Mouse (Mus musculus): Measurements from ENCODE around the gene Polr1b.

Gene Polr1b

GRCm38 (mm10) chr2:129100784-129101310, at the start of gene Polr1b:
Gene Polr1b (plus strand): TSS chr2:129100995.
- DNase-seq (ENCODE audit: low read depth, low spot score), result peak; percentile 89

GRCm38 (mm10) chr2:129052451-129052983, 48.3 kb upstream of the Polr1b start:
- DNase-seq (ENCODE audit: low read depth, low spot score), result no peak

GRCm38 (mm10) chr2:129055741-129056140, 45.1 kb upstream of the Polr1b start:
- no peak for DNase-seq (ENCODE audit: low read depth, low spot score)

GRCm38 (mm10) chr2:129056597-129056996, 44.2 kb upstream of the Polr1b start:
- peak; percentile 17 for DNase-seq (ENCODE audit: low read depth, low spot score)

GRCm38 (mm10) chr2:129057256-129057655, 43.5 kb upstream of the Polr1b start:
- no peak for DNase-seq (ENCODE audit: low read depth, low spot score)

- DNase-seq (ENCODE audit: low read depth, low spot score), result no peak
Observed at GRCm38 (mm10) chr2:129057920-129058361, 42.9 kb upstream of the Polr1b start.

GRCm38 (mm10) chr2:129061456-129062059, 39.2 kb upstream of the Polr1b start:
- no peak for DNase-seq (ENCODE audit: low read depth, low spot score)

- DNase-seq (ENCODE audit: low read depth, low spot score), result peak; percentile 81
Observed at GRCm38 (mm10) chr2:129065437-129066282, 35.1 kb upstream of the Polr1b start, which contains the start of gene Ttl. Gene Ttl (plus strand): TSS chr2:129065942.

- DNase-seq (ENCODE audit: low read depth, low spot score), result peak; percentile 63
Observed at GRCm38 (mm10) chr2:129066326-129066725, 34.5 kb upstream of the Polr1b start.

GRCm38 (mm10) chr2:129070296-129070695, 30.5 kb upstream of the Polr1b start:
- no peak for DNase-seq (ENCODE audit: low read depth, low spot score)

- DNase-seq (ENCODE audit: low read depth, low spot score), result peak; percentile 36
Observed at GRCm38 (mm10) chr2:129078313-129078712, 22.5 kb upstream of the Polr1b start.

GRCm38 (mm10) chr2:129079194-129079593, 21.6 kb upstream of the Polr1b start:
- no peak for DNase-seq (ENCODE audit: low read depth, low spot score)

GRCm38 (mm10) chr2:129081097-129081496, 19.7 kb upstream of the Polr1b start:
- no peak for DNase-seq (ENCODE audit: low read depth, low spot score)

GRCm38 (mm10) chr2:129083514-129083913, 17.3 kb upstream of the Polr1b start:
- no peak for DNase-seq (ENCODE audit: low read depth, low spot score)

GRCm38 (mm10) chr2:129084959-129085358, 15.8 kb upstream of the Polr1b start:
- DNase-seq (ENCODE audit: low read depth, low spot score), result peak; percentile 37

- DNase-seq (ENCODE audit: low read depth, low spot score), result no peak
Observed at GRCm38 (mm10) chr2:129087520-129087919, 13.3 kb upstream of the Polr1b start.

GRCm38 (mm10) chr2:129090370-129090769, 10.4 kb upstream of the Polr1b start:
- DNase-seq (ENCODE audit: low read depth, low spot score), result no peak

GRCm38 (mm10) chr2:129092810-129093209, 8.0 kb upstream of the Polr1b start:
- no peak for DNase-seq (ENCODE audit: low read depth, low spot score)

- DNase-seq (ENCODE audit: low read depth, low spot score), result no peak
Observed at GRCm38 (mm10) chr2:129093926-129094724, 6.7 kb upstream of the Polr1b start.

GRCm38 (mm10) chr2:129112924-129113323, 12.1 kb downstream of the Polr1b start:
- DNase-seq (ENCODE audit: low read depth, low spot score), result no peak

GRCm38 (mm10) chr2:129115706-129116367, 15.0 kb downstream of the Polr1b start:
- no peak for DNase-seq (ENCODE audit: low read depth, low spot score)
